In genomic region chr8:47588616-47589015, GRCm38 (mm10) we compare ENCODE assay signal across 17 mouse cellular contexts. TPM values are rescaled to one million over a fixed set of nuclear protein-coding genes. Genes with fewer than 3 reads are reported as not detected.
DNase-seq lines count a peak whose midpoint lies in the region.
"Had no signal": no experiment of that assay in that cellular context is flagged by ENCODE, and none has a peak within 500 bp of the region (broad histone marks: within the 10 kb centered on the region; RNA-seq: fewer than 3 reads in every experiment).

No protein-coding gene starts in this region.

- peak; percentile 35 for DNase-seq in heart, adult 11 months
- DNase-seq in heart, postnatal 36 days: no peak
- peak; percentile 20 for DNase-seq in adrenal gland, adult 8-10 months
- peak; percentile 14 for DNase-seq in adrenal gland, postnatal 25 days
- no peak for DNase-seq in kidney, postnatal 25 days
- no peak for DNase-seq in gastrocnemius, postnatal 36 days
- DNase-seq: B cell, adult 2 months; cerebellum, adult 11-12 months; cerebellum, adult 8-10 months; cerebellum, postnatal 10 days; cerebellum, postnatal 36 days; embryo, embryonic 11 days; gastrocnemius, postnatal 10 days; heart, adult 18-20 months; heart, postnatal 10 days; heart, postnatal 4 days; kidney, adult 2 months had no signal

- intact Hi-C loops in heart, postnatal 36 days (cut with DNase I): no loop called here
- intact Hi-C loops in gastrocnemius, postnatal 36 days (cut with DNase I): no loop called here

RNA-seq across cellular contexts. Expression of gene Rwdd4a, which starts 55.2 kb away (rescaled TPM):
- total RNA-seq in heart, postnatal 36 days (2021): 10 to 100 TPM; 59.3 TPM
- total RNA-seq in adrenal gland, adult 8-10 months (2022): 10 to 100 TPM; 49.0 to 56.7 (median 56.1) TPM
- 45.0 and 45.6 TPM in 2 replicates for total RNA-seq in adrenal gland, postnatal 25 days (2021)
- total RNA-seq in gastrocnemius, postnatal 36 days (2021): 10 to 100 TPM; 25.9 to 30.5 TPM

RNA-seq across cellular contexts. Expression of gene Trappc11, which starts 55.3 kb away (rescaled TPM):
- total RNA-seq in heart, postnatal 36 days (2021): 10 to 100 TPM; 20.3 to 21.0 TPM
- 10 to 100 TPM; 43.1 to 48.6 (median 44.6) TPM for total RNA-seq in adrenal gland, adult 8-10 months (2022)
- 37.2 and 44.1 TPM in 2 replicates for total RNA-seq in adrenal gland, postnatal 25 days (2021)
- 10 to 100 TPM; 15.8 to 18.3 TPM for total RNA-seq in gastrocnemius, postnatal 36 days (2021)

Comparison
In these comparisons a context has a peak if more than half of its experiments do, and no peak if none do; other contexts are left out.
1. DNase-seq: peak in heart, adult 11 months (single experiment), adrenal gland, adult 8-10 months (single experiment) and adrenal gland, postnatal 25 days (single experiment); none in heart, postnatal 36 days (0 of 2), kidney, postnatal 25 days (0 of 2) and gastrocnemius, postnatal 36 days (0 of 2).